Mouse (Mus musculus) T-cell, adult 2 months (primary cell): ENCODE results near the gene Hmmr.

Source experiments
- DNase-seq: peaks from one replicate; pipeline ENCODE4 v3.0.0; 2022; ENCODE audit warnings: low spot score

Gene Hmmr

DNA sequence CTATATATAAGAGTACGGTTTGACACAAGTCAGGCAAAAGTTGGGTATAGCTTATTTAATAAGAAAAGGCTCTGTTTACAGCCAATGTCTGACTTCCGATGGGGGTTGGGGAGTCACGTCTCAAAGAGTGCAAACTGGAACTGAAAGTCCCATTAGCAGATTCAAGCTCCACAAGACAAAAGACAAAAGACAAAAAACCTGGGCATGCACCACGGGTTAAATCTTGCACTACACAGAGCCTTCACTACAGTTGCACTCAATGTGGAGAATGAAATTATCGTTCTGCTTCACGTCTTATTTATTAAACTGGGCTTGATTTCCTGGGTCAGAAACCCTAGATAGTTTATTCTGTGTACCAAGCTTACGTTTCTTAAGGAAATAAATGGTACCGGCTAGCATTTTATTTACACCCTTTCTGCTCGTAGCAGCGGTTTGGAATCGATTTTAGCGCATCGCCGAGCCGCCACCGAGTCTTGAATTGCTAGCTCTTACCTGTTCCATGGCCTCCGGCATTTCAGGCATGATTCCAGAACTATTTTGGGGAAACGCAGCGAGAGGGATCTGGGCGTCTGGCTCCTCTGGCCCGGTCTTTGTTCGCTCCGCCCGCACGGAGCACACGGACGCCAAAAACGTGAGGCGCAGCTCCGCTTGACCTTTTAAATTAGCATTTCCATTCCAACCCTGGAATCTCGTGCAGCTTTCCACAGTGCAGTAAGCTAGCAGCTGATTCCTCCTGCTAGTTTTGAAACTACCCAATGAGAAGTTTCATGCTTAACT, 38.7 kb downstream of the Hmmr start:
- peak; percentile 72 for DNase-seq

DNA sequence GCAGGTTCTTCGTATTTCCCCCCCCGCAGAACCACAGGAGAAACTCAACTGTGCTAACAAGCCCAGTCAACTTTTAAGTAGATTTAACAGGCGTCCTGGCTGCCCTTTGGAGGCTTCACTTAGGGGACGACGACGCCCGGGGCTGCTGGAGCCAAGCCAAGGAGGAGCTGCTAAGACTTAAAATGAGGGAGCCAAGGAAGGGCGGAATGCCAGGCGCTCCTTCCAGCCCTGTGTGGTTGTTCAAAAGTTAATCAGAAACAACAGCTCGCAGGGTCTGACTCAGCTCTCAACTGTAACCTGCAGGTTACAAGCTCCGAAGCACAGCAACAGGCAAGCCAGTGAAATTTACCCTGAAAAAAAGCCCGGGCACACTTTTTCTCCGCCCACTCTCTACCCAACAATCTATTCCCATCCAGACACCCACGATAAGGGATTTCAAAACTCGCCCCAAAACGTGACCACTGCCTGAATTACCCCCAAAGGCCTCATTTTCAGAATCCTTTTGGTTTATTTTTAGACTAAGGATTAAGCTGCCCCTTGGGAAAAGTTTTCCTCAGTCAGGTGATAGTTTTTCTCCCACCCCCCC, 39.8 kb downstream of the Hmmr start:
- DNase-seq = peak; percentile 14

DNA sequence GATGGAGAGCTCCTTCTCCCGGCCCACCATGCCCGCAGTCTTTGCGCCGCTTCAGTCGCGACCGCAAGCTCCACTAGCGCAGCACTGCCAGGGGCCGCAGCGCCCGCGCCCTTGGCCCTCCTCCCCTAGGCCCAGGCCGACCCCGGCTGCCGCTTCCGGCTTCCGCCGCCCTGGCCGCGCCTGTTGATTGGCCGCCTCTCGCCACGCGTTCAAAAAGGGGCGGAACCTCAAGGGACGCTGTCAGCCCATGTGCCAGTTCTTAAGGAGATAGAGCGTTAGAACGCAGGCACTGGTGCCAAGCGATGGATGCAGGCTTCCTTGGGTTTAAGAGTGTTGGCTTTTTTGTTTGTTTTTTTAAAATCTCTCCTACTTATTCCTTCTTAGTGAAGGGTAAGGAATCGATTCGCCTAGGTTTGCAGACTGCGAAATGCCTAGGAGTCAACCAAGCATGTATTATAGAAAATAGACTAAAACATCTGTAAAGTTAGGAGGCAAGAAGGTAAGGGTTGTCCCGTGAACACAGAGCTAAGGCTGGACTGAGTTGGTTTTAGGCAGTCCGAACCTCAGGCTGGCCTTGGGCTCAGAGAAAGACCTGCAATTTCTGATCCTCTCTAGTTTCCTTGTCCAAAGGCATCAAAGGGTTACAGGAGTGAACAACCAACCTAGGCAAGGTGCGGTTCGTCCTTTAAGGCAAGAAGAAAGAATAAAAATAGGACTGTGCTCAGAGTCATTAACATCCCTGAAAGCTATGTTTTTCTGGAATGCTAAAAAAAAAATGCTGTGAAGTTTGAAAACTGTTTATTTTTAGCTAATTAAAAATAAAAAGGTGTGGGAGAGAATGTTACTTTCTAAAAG, 40.5 kb downstream of the Hmmr start:
- DNase-seq = peak; percentile 94

DNA sequence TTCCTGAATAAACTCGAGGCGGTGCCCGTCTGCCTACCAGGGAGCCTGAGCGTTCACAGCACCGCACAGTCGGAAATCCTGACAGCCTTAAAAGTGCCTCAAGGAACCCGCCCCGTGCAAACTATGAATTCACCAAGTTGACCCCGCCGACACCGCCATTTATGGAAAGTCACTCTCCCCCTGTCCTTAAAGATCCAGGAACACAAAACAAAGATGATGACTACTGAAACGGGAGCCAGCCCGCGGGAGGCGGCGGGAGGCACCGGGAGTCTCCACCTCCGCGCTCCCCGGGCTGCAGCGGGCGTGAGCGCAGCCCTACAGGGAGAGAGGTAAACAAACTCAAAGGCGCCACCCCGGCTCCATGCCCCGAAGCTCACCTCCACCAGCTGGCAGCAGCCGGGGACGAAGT, 41.1 kb downstream of the Hmmr start:
- DNase-seq = no peak

DNA sequence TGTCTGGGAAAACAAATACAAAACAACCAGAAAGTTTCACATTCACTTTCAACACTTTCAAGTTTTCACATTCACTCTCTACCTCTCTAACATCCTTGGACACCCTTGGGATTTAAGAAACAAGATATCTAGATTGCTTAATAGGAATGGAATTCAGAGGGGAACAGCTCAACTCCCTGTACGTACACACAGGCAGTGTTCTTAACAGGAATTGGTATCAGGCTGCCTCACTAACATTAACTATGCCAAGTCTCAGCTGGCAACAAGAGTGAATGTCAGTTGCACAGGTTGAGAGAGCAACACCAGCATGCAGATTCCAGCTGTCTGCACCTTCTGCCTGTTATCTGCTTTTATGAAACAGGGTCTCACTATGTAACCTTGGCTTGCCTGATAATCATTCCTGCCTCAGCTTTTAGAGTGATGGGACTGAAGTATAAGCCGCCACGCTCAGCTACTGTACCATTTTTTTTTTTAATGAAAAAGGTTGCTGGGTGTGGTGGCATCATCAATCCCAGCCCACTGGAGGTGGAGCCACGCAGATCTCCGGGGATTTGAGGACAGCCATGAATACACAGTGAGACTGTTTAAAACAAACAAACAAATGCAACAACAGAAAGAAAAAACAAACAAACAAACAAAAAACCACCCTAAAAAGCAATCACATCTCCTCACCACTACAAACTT, 42.6 kb downstream of the Hmmr start:
- DNase-seq = no peak

DNA sequence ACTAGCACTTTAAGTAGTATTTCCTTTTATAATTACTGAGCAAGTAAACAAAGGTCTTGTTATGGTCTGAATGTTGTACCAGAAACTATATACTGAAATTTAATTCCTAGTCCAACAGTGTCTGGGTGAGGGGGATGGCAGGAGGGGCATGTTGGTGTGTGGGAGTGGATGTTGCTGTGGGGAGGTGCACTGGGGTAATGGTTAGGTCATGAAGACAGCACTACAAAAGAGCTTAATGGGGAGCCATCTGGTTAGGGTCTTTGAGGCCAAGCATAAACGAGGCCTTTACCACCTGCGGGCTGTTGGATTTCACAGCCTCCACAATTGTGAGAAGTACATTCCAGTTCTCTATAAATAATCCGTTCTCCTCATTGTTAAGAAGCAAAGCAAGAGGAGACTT, 49.9 kb downstream of the Hmmr start:
- no peak for DNase-seq

DNA sequence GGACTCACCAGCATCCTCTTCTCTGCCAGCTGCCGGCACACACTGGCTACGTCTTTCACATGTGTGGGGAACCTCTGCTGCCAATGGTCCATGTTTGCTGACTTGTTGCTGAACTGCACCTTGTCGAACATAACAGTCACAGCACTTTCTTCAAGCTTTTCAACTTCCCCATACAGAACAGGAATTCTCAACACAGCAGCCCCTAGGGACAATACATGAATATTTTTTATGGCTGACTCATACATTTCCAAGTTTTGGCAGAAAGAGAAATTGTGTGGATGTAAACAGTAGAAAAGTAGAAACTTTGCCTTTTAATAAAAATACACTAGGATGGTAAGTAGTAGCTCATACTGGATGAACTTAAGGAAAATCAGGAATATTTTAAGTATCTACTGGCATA, 50.8 kb downstream of the Hmmr start:
- no peak for DNase-seq

DNA sequence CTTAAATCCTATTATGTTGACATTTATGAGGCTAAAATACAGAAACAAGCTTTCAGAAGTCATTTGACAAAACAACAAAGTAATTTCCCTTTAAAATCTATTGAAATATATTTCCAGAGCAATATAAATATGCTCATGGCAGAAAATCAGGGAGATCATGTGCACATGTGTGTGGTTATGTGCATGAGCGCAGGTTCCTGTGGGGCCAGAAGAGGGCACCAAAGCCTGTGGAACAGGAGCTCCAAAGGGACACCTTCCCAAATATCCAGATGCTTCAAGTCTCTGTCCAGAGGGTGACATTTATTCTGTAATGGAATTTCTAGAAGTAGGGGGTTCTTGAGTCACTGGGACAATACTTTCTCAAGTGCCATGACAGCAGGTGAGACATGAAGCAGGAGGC, 56.1 kb downstream of the Hmmr start:
- DNase-seq = no peak

DNA sequence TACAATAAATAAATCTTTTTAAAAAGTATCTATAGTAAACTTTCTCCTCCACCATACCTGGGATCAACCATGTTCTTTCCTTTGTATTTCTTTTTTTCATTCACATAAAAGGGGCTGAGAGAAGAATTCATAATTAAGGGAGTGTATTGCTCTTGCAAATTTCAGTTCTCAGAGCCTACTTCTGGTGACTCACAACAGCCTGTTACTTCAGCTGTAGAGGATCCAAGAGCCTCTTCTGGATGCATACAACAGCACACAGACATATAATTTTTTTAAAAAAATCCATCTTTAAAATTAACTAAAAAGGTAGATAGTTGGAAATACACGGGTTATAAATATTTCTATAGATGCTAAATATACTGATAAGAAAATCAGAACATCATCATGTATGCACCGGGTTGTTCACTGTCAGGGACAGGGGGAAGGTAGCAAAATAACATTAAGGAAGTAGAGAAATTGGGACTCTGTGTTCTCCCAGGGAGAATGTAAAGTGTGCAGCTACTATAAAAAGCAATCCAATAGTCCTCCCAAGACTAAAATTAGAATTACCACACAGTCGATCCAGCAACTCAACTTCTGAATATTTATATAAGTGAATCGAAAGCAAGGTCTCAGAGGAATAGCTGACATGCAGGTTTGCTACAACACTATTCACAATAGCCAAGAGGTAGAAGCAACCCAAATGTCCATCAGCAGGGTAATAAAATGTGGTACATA, 58.0 kb downstream of the Hmmr start:
- no peak for DNase-seq
